Mouse (Mus musculus): ENCODE results near the gene Sde2. TPM values are rescaled to one million over a fixed set of nuclear protein-coding genes. Genes with fewer than 3 reads are reported as not detected.

Sde2 gene
- 6.9 and 13.5 TPM in 2 replicates for polyA plus RNA-seq (2012; rRNA removed; ENCODE audit: low replicate concordance)

DNA sequence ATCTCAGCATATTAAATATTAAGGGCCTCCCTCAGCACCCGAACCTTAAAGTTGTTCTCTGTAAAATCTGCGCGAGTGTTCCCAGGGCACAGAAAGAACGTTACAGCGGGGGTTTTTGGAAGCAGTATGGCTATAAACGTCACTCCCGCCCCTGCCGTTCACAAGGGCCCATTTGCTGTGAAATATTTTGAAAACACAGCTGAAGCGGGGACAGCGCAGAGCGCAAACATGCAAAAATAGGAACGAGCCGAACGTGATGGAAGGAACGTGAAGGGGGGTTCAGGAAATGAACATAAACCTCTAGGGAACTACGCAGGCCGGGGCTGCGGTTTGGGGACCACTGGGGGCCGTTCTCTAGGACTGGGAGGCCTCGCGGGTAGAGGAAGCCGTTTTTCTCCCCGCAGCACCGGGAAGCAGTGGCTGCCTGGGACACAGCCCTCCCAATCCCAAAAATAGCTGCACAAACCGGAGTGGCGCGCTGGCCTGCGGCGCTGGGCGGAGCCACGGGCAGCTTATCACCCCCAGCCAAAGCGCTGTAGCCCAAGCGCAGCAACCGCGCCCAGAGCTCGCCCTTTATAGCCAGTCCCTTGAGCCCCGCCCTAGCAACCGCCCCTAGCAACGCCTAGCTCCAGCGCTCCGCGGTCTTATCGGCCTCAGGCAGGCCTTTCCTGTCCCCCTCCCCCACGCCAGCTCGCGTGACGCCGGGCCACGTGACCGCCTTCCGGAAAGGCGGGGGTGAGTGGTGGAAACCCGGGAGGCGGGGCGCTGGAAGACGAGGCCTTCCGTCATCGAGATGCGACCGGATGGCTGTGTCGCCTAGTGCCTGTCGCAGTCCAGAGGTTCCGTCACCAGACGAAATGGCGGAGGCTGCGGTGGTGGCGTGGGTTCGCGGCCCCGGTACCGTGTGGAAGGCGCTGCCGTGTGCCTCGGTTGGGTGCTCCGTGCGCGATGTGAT is at the start of gene Sde2:
Sde2 (plus strand) TSS at position 812 of the 955 bp plus-strand sequence.

DNA sequence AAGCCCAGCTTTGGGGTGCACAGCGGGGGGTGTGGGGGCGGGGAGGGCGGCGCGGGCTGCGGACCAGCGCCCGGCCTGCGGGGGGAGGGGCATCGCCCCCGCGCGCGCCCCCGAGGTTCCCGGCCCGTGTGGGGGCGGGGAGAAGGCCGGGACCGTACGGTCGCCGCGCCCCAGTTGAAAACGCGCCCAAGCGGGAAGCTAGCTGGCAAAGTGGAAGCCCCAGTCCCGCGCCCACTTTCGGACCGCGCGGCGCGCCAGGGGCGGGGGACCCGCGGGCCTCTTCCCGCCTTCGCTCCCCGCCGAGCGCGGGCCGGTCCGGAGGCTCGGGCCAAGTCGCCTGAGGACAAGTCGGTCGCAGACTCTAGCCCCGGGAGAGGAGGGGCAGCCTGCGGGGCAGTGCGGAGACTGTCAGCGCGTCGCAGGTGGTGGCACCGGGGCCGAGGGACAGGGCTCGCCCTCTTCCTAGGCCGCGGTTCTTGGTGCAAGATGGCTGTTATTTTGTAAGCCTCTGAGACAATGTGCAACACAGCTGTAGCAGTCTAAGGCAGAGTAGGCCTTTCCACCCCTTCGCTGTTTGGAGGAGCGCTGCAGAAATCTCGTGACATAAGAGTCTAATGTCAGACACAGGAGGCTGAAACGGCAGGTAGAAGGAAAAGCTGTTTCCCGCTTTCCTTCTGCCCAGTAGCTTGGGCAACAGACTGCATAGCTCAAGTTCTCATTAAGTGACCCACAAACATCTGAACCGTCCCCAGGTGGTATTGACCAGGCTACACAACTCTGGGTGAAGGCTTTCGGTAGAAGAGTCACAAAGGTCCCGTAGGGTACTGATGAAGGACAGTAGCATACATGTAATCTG is 36.8 kb upstream of the Sde2 start, which contains the start of gene H3f3a:
H3f3a (minus strand) TSS at position 59 of the 856 bp plus-strand sequence.

DNA sequence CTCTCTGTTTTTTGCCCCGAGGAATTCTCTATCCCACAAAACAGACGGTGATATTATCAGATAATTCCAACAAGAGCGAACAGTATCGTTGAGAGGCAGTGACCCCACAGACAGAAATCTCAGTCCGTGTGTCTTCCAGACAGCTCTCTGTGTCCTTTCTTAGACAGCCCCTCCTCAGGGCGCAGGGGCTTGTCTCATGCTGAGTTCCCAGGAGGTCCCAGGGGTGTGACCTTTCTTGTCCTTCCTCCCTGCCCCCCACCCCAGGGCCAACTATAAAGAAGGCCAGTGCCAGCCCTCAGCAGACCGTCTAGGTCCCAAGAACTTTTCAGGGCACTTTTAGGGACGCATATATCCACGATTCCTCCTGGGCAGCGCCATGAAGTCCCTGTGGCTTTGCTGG is 41.9 kb downstream of the Sde2 start, which contains the start of gene Lefty2:
Lefty2 (plus strand) TSS at position 301 of the 400 bp plus-strand sequence.

DNA sequence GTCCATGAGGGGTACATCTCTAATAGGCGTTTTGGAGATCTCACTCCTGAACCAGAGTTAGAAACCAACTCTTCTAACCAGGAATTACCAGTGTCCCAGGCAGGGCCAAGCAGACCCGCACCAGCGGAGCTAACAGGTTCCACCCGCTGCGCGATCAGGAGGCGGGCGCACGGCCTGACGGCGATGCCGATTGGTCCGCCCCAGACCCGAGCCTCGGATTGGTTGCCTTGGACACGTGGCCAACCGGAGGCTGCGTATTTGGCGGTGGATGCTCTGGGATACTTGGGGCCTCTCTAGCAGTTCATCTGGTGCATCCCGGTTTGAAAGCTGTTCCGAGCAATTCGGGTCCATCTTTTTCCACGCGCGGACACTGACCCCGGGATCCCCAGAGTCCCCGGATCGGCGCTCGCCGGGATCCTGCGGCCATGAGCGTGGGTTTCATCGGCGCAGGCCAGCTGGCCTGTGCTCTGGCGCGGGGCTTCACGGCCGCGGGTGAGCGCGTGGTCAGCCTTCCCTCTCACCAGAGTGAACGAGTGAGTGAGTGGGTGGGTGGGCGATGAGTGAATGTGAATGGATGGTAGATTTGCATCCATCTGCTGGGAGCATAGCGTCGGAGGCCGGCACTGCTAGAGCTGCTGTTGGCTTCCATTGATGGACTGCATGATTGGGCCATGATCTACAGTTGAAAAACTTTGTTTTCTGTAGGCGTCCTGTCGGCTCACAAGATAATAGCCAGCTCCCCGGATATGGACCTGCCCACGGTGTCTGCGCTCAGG is 53.3 kb downstream of the Sde2 start, which contains the start of gene Pycr2:
Pycr2 (plus strand) TSS at position 255 of the 776 bp plus-strand sequence.

Other genes starting within 250 kb of the Sde2 start
- 2.4 and 7.4 TPM in 2 replicates for gene Lin9, start 210.0 kb upstream of the Sde2 start, polyA plus RNA-seq (2012; rRNA removed; ENCODE audit: low replicate concordance)
- gene Mixl1, start 154.1 kb upstream of the Sde2 start, polyA plus RNA-seq (2012; rRNA removed; ENCODE audit: low replicate concordance): not detected in 2 replicates
- gene Acbd3, start 125.1 kb upstream of the Sde2 start, polyA plus RNA-seq (2012; rRNA removed; ENCODE audit: low replicate concordance): 9.9 and 14.9 TPM in 2 replicates
- gene H3f3a, start 37.2 kb upstream of the Sde2 start, polyA plus RNA-seq (2012; rRNA removed; ENCODE audit: low replicate concordance): 269 and 353 TPM in 2 replicates
- gene Lefty2, start 42.0 kb downstream of the Sde2 start, polyA plus RNA-seq (2012; rRNA removed; ENCODE audit: low replicate concordance): not detected in 2 replicates
- 29.1 and 61.5 TPM in 2 replicates for gene Pycr2, start 53.2 kb downstream of the Sde2 start, polyA plus RNA-seq (2012; rRNA removed; ENCODE audit: low replicate concordance)
- 5.2 and 15.7 TPM in 2 replicates for gene Lefty1, start 83.9 kb downstream of the Sde2 start, polyA plus RNA-seq (2012; rRNA removed; ENCODE audit: low replicate concordance)
- 49.6 and 58.5 TPM in 2 replicates for gene Tmem63a, start 91.2 kb downstream of the Sde2 start, polyA plus RNA-seq (2012; rRNA removed; ENCODE audit: low replicate concordance)
- 51.4 and 74.5 TPM in 2 replicates for gene Ephx1, start 169.8 kb downstream of the Sde2 start, polyA plus RNA-seq (2012; rRNA removed; ENCODE audit: low replicate concordance)
- not detected in 2 replicates for gene 9130409I23Rik, start 200.1 kb downstream of the Sde2 start, polyA plus RNA-seq (2012; rRNA removed; ENCODE audit: low replicate concordance)